Mouse (Mus musculus): ENCODE measurements at regions not wholly inside any gene's neighbourhood (a gene's known extent, or its start where the extent isn't known, plus 50 kb on each side); places are given as distances from the start of the nearest gene placed in this dataset.

DNA sequence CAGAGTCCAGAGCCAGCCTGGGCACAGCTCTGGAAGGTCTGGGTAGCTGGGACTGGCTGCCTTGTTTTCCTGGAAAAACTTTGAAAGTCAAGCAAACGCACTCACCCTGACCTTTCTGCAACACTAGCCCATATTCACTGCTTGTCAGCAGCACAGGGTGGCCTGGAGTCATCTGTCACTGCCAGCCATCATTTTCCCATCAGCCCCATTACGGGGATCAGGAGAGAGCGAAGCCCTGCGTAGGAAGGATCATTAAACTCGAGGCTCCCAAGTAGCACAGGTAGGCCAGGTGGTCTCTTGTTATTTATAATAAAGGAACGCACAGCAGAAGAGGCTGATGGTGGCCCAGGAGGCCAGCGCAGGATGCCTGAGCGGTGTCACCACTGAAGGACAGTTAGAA lies 389.8 kb upstream of the Zfp507 start:
- no peak for TF ChIP-seq CTCF (IDR thresholded peaks at IDR 0.05; ENCODE audit: borderline replicate concordance, insufficient read depth, low read depth, low read length)
- TF ChIP-seq POLR2A (IDR thresholded peaks at IDR 0.05; ENCODE audit: borderline replicate concordance, insufficient read depth, low read length), result no peak
